Mouse (Mus musculus) embryonic facial prominence, embryonic 12.5 days (tissue): ENCODE measurements at regions not wholly inside any gene's neighbourhood (a gene's known extent, or its start where the extent isn't known, plus 50 kb on each side); places are given as distances from the start of the nearest gene placed in this dataset.

Source experiments
- ATAC-seq: fragments of 200-750 bp; cut with Nextera tagmentation; 2 replicates; pipeline ENCODE4 v1.8.0; 2017; ENCODE audit not compliant: insufficient number of reproducible peaks, insufficient read depth, low FRiP score, low TSS enrichment
- H3K27ac ChIP-seq: fragments of 300-500 bp; sonication (generic); 2 replicates; pipeline ENCODE4 v1.5.1; 2016; ENCODE audit warnings: mild to moderate bottlenecking
- H3K27me3 ChIP-seq: fragments of 300-500 bp; sonication (generic); 2 replicates; pipeline ENCODE4 v1.6.1; 2016; ENCODE audit warnings: mild to moderate bottlenecking, moderate library complexity
- H3K36me3 ChIP-seq: fragments of 300-500 bp; sonication (generic); 2 replicates; pipeline ENCODE4 v1.6.1; 2016; ENCODE audit warnings: mild to moderate bottlenecking
- H3K4me1 ChIP-seq: fragments of 300-500 bp; sonication (generic); 2 replicates; pipeline ENCODE4 v1.6.1; 2016
- H3K4me2 ChIP-seq: fragments of 300-500 bp; sonication (generic); replicated peaks from 2 replicates; pipeline ENCODE4 v1.6.1; 2016; ENCODE audit warnings: mild to moderate bottlenecking, moderate library complexity
- H3K4me3 ChIP-seq: fragments of 300-500 bp; sonication (generic); 2 replicates; pipeline ENCODE4 v1.5.1; 2016; ENCODE audit warnings: mild to moderate bottlenecking
- H3K9ac ChIP-seq: fragments of 300-500 bp; sonication (generic); 2 replicates; pipeline ENCODE4 v1.6.1; 2016; ENCODE audit warnings: mild to moderate bottlenecking, moderate library complexity
- H3K9me3 ChIP-seq: fragments of 300-500 bp; sonication (generic); 2 replicates; pipeline ENCODE4 v1.6.1; 2016; ENCODE audit warnings: mild to moderate bottlenecking, moderate library complexity
- WGBS: fragments of 180-500 bp; shearing (Covaris S2); methylation state at CpG from one replicate; pipeline ENCODE4 v1.1.7; 2016; 5-methylcytosine and 5-hydroxymethylcytosine counted together

DNA sequence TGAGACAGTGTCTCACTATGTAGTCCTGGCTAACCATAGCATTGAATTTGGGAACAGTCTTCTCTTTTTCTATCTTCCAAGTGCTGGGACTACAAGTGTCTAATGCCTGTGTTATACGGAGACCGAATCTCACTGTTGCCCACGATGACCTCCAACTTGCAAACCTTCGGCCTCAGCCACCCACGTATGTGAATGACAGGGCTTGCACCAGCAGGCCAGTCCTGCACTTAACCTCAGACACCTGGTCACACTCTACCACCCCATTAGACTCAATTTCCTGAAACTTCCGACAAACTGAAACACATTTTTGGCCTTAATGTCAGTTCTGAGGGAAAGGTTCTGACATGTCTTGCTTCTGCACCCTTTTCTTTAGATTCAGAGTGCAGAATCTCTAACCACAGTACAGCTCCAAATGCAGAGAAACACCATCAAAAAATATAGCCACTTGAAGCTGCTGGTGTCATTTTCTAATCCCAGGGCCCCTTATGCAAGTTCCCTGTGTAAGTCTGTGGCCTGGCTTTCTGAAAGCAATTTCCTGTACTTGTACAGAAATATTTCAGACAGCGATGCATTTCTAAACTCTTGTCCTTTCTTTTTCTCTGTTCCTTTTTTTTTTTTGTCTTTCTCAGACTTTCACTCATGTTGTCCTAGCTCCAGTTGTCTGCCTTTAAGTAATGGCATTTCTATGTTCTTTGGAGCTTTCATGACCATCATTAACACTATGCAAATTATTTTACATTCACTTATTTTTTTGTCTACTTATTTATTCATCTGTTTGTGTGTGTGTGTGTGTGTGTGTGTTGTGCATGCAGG, 97.8 kb downstream of the Tmsb4x start:
- 62% methylated on average over 7 of the region's 7 CpGs for WGBS
- Histone ChIP-seq H3K4me3 (no peak overlapping the region), H3K4me2 (no peak overlapping the region), H3K4me1 (no peaks in the 10 kb centered on the region), H3K36me3 (no peaks in the 10 kb centered on the region), H3K9me3 (no peaks in the 10 kb centered on the region), H3K27ac (no peak overlapping the region), H3K27me3 (peaks cover 16% of the 10 kb centered on the region), H3K9ac (no peak overlapping the region)
- ATAC-seq = no peak

- Histone ChIP-seq H3K4me2 (no peak overlapping the region), H3K36me3 (no peaks in the 10 kb centered on the region), H3K9me3 (no peaks in the 10 kb centered on the region), H3K27me3 (peaks cover 20% of the 10 kb centered on the region), H3K4me3 (no peak overlapping the region), H3K4me1 (no peaks in the 10 kb centered on the region), H3K27ac (no peak overlapping the region), H3K9ac (no peak overlapping the region)
- no peak for ATAC-seq
- WGBS = 76% methylated on average over 6 of the region's 6 CpGs
Observed at GRCm38 (mm10) chrX:167108356-167108755, 100.8 kb downstream of the Tmsb4x start.

DNA sequence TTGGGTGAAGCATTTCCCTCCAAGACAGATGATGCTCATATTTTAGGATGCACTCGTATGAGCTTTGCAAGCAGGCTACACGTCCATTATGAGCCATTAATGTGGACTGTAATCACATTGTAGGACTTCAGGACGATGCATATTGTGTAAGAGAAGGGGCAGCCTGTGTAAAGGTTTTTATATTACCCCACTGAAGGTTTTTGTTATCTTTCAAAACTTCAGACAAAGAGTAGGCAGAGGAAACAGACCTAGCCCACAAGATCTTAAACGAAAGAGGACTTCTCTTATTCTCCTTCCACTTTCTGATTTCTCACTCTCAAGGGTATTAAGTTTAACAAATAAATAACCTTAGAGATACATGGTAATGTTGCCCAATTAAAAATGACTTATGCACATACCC, 101.6 kb downstream of the Tmsb4x start:
- H3K27me3 ChIP-seq = peaks cover 17% of the 10 kb centered on the region
- H3K4me3 ChIP-seq = no peak overlapping the region
- 74% methylated on average over 4 of the region's 4 CpGs for WGBS
- no peaks in the 10 kb centered on the region for H3K36me3 ChIP-seq
- H3K9me3 ChIP-seq = no peaks in the 10 kb centered on the region
- no peak overlapping the region for H3K9ac ChIP-seq
- no peak overlapping the region for H3K27ac ChIP-seq
- H3K4me2 ChIP-seq = no peak overlapping the region
- ATAC-seq = no peak
- H3K4me1 ChIP-seq = no peaks in the 10 kb centered on the region

- H3K9me3 ChIP-seq = no peaks in the 10 kb centered on the region
- WGBS = 74% methylated on average over 11 of the region's 11 CpGs
- no peak overlapping the region for H3K4me2 ChIP-seq
- H3K9ac ChIP-seq = no peak overlapping the region
- no peak overlapping the region for H3K27ac ChIP-seq
- H3K36me3 ChIP-seq = no peaks in the 10 kb centered on the region
- no peak for ATAC-seq
- peaks cover 19% of the 10 kb centered on the region for H3K27me3 ChIP-seq
- no peaks in the 10 kb centered on the region for H3K4me1 ChIP-seq
- no peak overlapping the region for H3K4me3 ChIP-seq
Observed at GRCm38 (mm10) chrX:167105931-167106417, 103.1 kb downstream of the Tmsb4x start.

DNA sequence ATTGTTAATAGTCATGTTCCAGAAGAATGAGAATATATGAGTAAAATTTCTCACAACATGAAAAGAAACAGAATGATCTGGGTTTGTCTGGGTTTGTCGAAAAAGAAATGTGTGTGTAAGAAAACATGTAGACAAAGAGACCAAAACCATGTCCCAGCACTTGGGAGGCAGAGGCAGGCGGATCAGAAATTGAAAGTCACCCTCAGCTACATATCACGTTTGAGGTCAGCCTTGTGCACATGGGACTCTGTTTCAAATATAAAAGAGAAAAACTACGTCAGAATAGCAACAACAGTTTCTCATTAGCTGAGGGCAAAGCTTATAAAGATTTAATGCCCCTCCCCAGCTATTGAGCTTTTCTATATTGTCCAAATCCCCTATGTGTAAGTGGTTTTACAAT, 103.8 kb downstream of the Tmsb4x start:
- no peaks in the 10 kb centered on the region for H3K9me3 ChIP-seq
- H3K4me2 ChIP-seq = no peak overlapping the region
- ATAC-seq = no peak
- no peaks in the 10 kb centered on the region for H3K36me3 ChIP-seq
- no peaks in the 10 kb centered on the region for H3K4me1 ChIP-seq
- H3K27ac ChIP-seq = no peak overlapping the region
- H3K9ac ChIP-seq = no peak overlapping the region
- WGBS = 64% methylated on average over 4 of the region's 4 CpGs
- peaks cover 19% of the 10 kb centered on the region for H3K27me3 ChIP-seq
- no peak overlapping the region for H3K4me3 ChIP-seq

- ATAC-seq = no peak
- H3K27ac ChIP-seq = peak overlapping the region; percentile 72
- no peaks in the 10 kb centered on the region for H3K36me3 ChIP-seq
- H3K4me3 ChIP-seq = no peak overlapping the region
- H3K27me3 ChIP-seq = peaks cover 28% of the 10 kb centered on the region
- no peaks in the 10 kb centered on the region for H3K4me1 ChIP-seq
- WGBS = 47% methylated on average over 4 of the region's 4 CpGs
- no peak overlapping the region for H3K9ac ChIP-seq
- H3K9me3 ChIP-seq = no peaks in the 10 kb centered on the region
- H3K4me2 ChIP-seq = no peak overlapping the region
Observed at GRCm38 (mm10) chrX:167104247-167104621, 104.9 kb downstream of the Tmsb4x start.

DNA sequence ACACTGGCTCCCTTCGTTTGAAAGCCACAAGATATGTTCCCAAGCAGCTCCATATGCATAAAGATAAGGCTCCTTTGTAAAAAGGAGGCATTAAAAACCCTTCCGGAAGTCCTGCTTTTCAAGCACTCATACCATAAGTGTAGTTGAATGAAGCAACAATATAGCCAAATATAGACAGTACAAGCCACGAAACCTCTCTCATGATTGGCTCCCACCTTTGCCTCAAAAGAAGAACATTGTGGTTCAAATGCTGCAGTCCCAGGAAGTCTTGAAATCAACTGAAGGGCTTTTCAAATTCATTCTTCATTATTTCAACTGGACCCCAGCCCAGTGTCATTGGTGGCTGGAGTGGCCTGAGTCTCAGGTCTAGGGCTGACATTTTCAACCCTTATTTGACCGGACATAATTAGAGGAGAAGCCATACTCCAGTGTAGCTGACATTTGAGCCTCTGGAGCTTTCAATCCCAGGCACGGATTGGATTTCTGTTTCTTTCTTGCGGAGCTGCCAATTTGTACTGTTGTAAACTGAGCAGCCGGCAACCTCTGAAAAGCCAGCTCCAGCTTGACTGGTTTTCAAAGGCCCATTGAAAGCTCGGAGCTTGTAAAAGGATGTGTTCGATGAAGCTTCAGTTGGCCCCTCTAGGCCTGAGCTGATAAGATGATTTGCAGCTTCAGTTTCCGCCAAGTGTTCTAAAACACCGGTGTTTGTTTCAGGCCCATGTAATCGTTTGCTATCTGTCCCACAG, 105.4 kb downstream of the Tmsb4x start:
- Histone ChIP-seq H3K9ac (no peak overlapping the region), H3K4me2 (no peak overlapping the region), H3K4me3 (no peak overlapping the region), H3K27me3 (peaks cover 31% of the 10 kb centered on the region), H3K4me1 (no peaks in the 10 kb centered on the region), H3K9me3 (no peaks in the 10 kb centered on the region), H3K36me3 (no peaks in the 10 kb centered on the region), H3K27ac (peak overlapping the region; percentile 72)
- ATAC-seq = no peak
- WGBS = 35% methylated on average over 12 of the region's 12 CpGs

DNA sequence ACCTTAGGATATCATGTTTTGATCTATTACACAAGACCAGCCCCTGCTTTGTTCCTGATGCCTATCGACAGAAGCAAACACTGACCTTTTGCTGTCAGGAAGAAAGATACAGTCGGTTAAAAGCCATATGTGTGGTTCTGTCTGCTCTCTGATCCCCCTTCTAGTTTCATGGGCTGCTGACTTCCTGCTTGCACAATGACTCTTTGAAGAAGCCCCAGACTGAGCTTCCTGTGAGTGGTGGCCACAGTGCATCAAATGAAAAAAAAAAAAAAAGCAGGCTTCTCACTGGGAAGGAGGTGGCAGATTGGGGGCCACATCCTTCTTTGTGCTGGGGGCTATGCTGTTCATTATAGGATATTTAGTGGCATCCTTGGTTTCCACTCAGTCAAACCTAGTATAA, 107.2 kb downstream of the Tmsb4x start:
- H3K27me3 ChIP-seq = peaks cover 19% of the 10 kb centered on the region
- no peak overlapping the region for H3K27ac ChIP-seq
- ATAC-seq = no peak
- H3K4me3 ChIP-seq = no peak overlapping the region
- no peak overlapping the region for H3K4me2 ChIP-seq
- WGBS = 45% methylated on average over 2 of the region's 2 CpGs
- no peaks in the 10 kb centered on the region for H3K9me3 ChIP-seq
- H3K4me1 ChIP-seq = no peaks in the 10 kb centered on the region
- H3K36me3 ChIP-seq = no peaks in the 10 kb centered on the region
- H3K9ac ChIP-seq = no peak overlapping the region

- H3K4me3 ChIP-seq = no peak overlapping the region
- no peak overlapping the region for H3K27ac ChIP-seq
- 49% methylated on average over 6 of the region's 6 CpGs for WGBS
- no peak overlapping the region for H3K9ac ChIP-seq
- H3K4me2 ChIP-seq = no peak overlapping the region
- H3K27me3 ChIP-seq = peaks cover 14% of the 10 kb centered on the region
- no peaks in the 10 kb centered on the region for H3K4me1 ChIP-seq
- H3K9me3 ChIP-seq = no peaks in the 10 kb centered on the region
- no peaks in the 10 kb centered on the region for H3K36me3 ChIP-seq
- ATAC-seq = no peak
Observed at GRCm38 (mm10) chrX:167099411-167099810, 109.7 kb downstream of the Tmsb4x start.

- Histone ChIP-seq H3K9ac (no peak overlapping the region), H3K4me1 (no peaks in the 10 kb centered on the region), H3K27me3 (peaks cover 14% of the 10 kb centered on the region), H3K4me2 (no peak overlapping the region), H3K9me3 (no peaks in the 10 kb centered on the region), H3K27ac (no peak overlapping the region), H3K4me3 (no peak overlapping the region), H3K36me3 (no peaks in the 10 kb centered on the region)
- WGBS = 66% methylated on average over 3 of the region's 3 CpGs
- no peak for ATAC-seq
Observed at GRCm38 (mm10) chrX:167098914-167099313, 110.2 kb downstream of the Tmsb4x start.

GRCm38 (mm10) chrX:167091841-167092240, 117.3 kb downstream of the Tmsb4x start:
- 75% methylated on average over 1 of the region's 1 CpGs for WGBS
- H3K4me1 ChIP-seq = no peaks in the 10 kb centered on the region
- H3K27me3 ChIP-seq = no peaks in the 10 kb centered on the region; the same call in 1 of the 2 replicates
- no peak for ATAC-seq
- no peaks in the 10 kb centered on the region for H3K9me3 ChIP-seq
- no peak overlapping the region for H3K9ac ChIP-seq
- H3K4me3 ChIP-seq = no peak overlapping the region
- no peak overlapping the region for H3K27ac ChIP-seq
- H3K36me3 ChIP-seq = no peaks in the 10 kb centered on the region
- H3K4me2 ChIP-seq = no peak overlapping the region

- 0 out of 2 replicates have a peak, but pooled peaks cover 4% of the 10 kb centered on the region for H3K27me3 ChIP-seq
- no peaks in the 10 kb centered on the region for H3K4me1 ChIP-seq
- ATAC-seq = no peak
- 42% methylated on average over 3 of the region's 3 CpGs for WGBS
- no peaks in the 10 kb centered on the region for H3K9me3 ChIP-seq
- no peak overlapping the region for H3K9ac ChIP-seq
- no peak overlapping the region for H3K4me3 ChIP-seq
- H3K36me3 ChIP-seq = no peaks in the 10 kb centered on the region
- no peak overlapping the region for H3K27ac ChIP-seq
- no peak overlapping the region for H3K4me2 ChIP-seq
Observed at GRCm38 (mm10) chrX:167088930-167089329, 120.2 kb downstream of the Tmsb4x start.
